27 mouse cellular contexts compared by ENCODE assay signal in genomic region chr13:93687321-93687720, GRCm38 (mm10). TPM values are rescaled to one million over a fixed set of nuclear protein-coding genes. Genes with fewer than 3 reads are reported as not detected.
DNase-seq lines count a peak whose midpoint lies in the region; ATAC-seq lines count a peak whose summit lies in the region.
"Had no signal": no experiment of that assay in that cellular context is flagged by ENCODE, and none has a peak within 500 bp of the region (broad histone marks: within the 10 kb centered on the region; RNA-seq: fewer than 3 reads in every experiment).

No protein-coding gene starts in this region.

- H3K4me1 ChIP-seq in midbrain, embryonic 10.5 days, result peaks cover 15% of the 10 kb centered on the region
- no peaks in the 10 kb centered on the region for H3K4me1 ChIP-seq in midbrain, embryonic 15.5 days
- H3K4me1 ChIP-seq: forebrain, embryonic 12.5 days; heart, embryonic 15.5 days had no signal

- no peaks in the 10 kb centered on the region for H3K27me3 ChIP-seq in midbrain, embryonic 10.5 days (ENCODE audit: low read depth, poor library complexity, severe bottlenecking)
- H3K27me3 ChIP-seq in midbrain, embryonic 15.5 days (replicated peaks), result no peaks in the 10 kb centered on the region
- H3K27me3 ChIP-seq: forebrain, embryonic 12.5 days; heart, embryonic 15.5 days; hindbrain, embryonic 12.5 days had no signal

- no peaks in the 10 kb centered on the region for H3K9me3 ChIP-seq in midbrain, embryonic 10.5 days (replicated peaks)
- H3K9me3 ChIP-seq in midbrain, embryonic 15.5 days, result no peaks in the 10 kb centered on the region
- H3K9me3 ChIP-seq: embryonic facial prominence, embryonic 10.5 days; forebrain, embryonic 12.5 days; heart, embryonic 15.5 days; hindbrain, embryonic 12.5 days; limb, embryonic 10.5 days had no signal

- H3K4me3 ChIP-seq in midbrain, embryonic 10.5 days, result no peak overlapping the region
- H3K4me3 ChIP-seq in midbrain, embryonic 15.5 days, result no peak overlapping the region
- H3K4me3 ChIP-seq: embryonic facial prominence, embryonic 10.5 days; forebrain, embryonic 12.5 days; heart, embryonic 15.5 days; hindbrain, embryonic 12.5 days; limb, embryonic 10.5 days had no signal

- H3K36me3 ChIP-seq in midbrain, embryonic 10.5 days, result no peaks in the 10 kb centered on the region
- H3K36me3 ChIP-seq in midbrain, embryonic 15.5 days (replicated peaks), result no peaks in the 10 kb centered on the region
- H3K36me3 ChIP-seq: embryonic facial prominence, embryonic 10.5 days; forebrain, embryonic 12.5 days; heart, embryonic 15.5 days; hindbrain, embryonic 12.5 days; limb, embryonic 10.5 days had no signal

- no peak overlapping the region for H3K9ac ChIP-seq in midbrain, embryonic 15.5 days
- H3K9ac ChIP-seq: forebrain, embryonic 12.5 days; heart, embryonic 15.5 days; hindbrain, embryonic 12.5 days; liver, postnatal 0 days had no signal

- H3K27ac ChIP-seq in midbrain, embryonic 10.5 days (replicated peaks), result peak overlapping the region; percentile 28; the same call in 1 of the 2 replicates
- no peak overlapping the region for H3K27ac ChIP-seq in midbrain, embryonic 15.5 days
- H3K27ac ChIP-seq: embryonic facial prominence, embryonic 10.5 days; forebrain, embryonic 12.5 days; heart, embryonic 15.5 days; hindbrain, embryonic 12.5 days; kidney, postnatal 0 days; limb, embryonic 10.5 days had no signal

- intact Hi-C loops in heart, postnatal 36 days (cut with DNase I), result no loop called here

- DNase-seq in heart, adult 11 months, result peak; percentile 49
- no peak for DNase-seq in heart, postnatal 36 days
- peak; percentile 24 for DNase-seq in midbrain, embryonic 10.5 days (ENCODE audit: low spot score)
- peak; percentile 93 for DNase-seq in ZHBTc4 (ENCODE audit: low read depth, low spot score)
- DNase-seq in mesoderm, embryonic 11.5 days (ENCODE audit: low read depth, low spot score), result peak; percentile 18
- no peak for DNase-seq in cerebellum, adult 18-20 months
- DNase-seq in adrenal gland, adult 2 months, result no peak
- DNase-seq: adrenal gland, adult 8-10 months; cerebellum, adult 9-11 months; gastrocnemius, postnatal 25 days; liver, postnatal 0 days; lung, postnatal 10 days; spleen, adult 18-20 months; thymus, postnatal 4 days had no signal

- H3K4me2 ChIP-seq in midbrain, embryonic 15.5 days, result no peak overlapping the region
- H3K4me2 ChIP-seq: forebrain, embryonic 12.5 days; heart, embryonic 15.5 days; hindbrain, embryonic 12.5 days had no signal

- no peak; the same call in 1 of the 2 replicates for ATAC-seq in midbrain, embryonic 15.5 days (replicated peaks)
- ATAC-seq: liver, postnatal 0 days had no signal

- 7% methylated on average over 5 of the region's 5 CpGs for WGBS in midbrain, embryonic 10.5 days
- WGBS in midbrain, embryonic 15.5 days, result 5% methylated on average over 5 of the region's 5 CpGs

RNA-seq across cellular contexts. Expression of gene Dmgdh, which starts 13.1 kb away (rescaled TPM):
- total RNA-seq in heart, postnatal 36 days (2021), result not detected
- polyA plus RNA-seq in midbrain, embryonic 10.5 days (2016; fragmentation: Nextera tagmentation; extraction: Ambion mirVana), result 0.05 and 0.09 TPM in 2 replicates
- 0.11 and 0.12 TPM in 2 replicates for polyA plus RNA-seq in midbrain, embryonic 15.5 days (2015; fragmentation: Nextera tagmentation; extraction: Ambion mirVana)
- total RNA-seq in adrenal gland, adult 2 months (2021), result under 1 TPM in 1 of 2 experiments, not detected in 1; 0.89 TPM
- polyA plus RNA-seq in adrenal gland, adult 2 months (2012; rRNA removed), result 0.17 TPM in 1 of 2 replicates, not detected in the other
- total RNA-seq: gastrocnemius, postnatal 25 days; heart, adult 8-10 months; megakaryocyte progenitor cell, adult 5-6 weeks had no signal
- polyA plus RNA-seq: limb, embryonic 10.5 days had no signal

RNA-seq across cellular contexts. Expression of gene Bhmt2, which starts 13.2 kb away (rescaled TPM):
- total RNA-seq in heart, postnatal 36 days (2021), result not detected
- not detected in 2 replicates for polyA plus RNA-seq in midbrain, embryonic 10.5 days (2016; fragmentation: Nextera tagmentation; extraction: Ambion mirVana)
- 0.06 TPM in 1 of 2 replicates, not detected in the other for polyA plus RNA-seq in midbrain, embryonic 15.5 days (2015; fragmentation: Nextera tagmentation; extraction: Ambion mirVana)
- under 1 TPM; 0.17 to 0.66 TPM for total RNA-seq in adrenal gland, adult 2 months (2021)
- 0.08 TPM in 1 of 2 replicates, not detected in the other for polyA plus RNA-seq in adrenal gland, adult 2 months (2012; rRNA removed)
- total RNA-seq: gastrocnemius, postnatal 25 days; heart, adult 8-10 months; megakaryocyte progenitor cell, adult 5-6 weeks had no signal
- polyA plus RNA-seq: forebrain, embryonic 12.5 days; heart, embryonic 15.5 days; hindbrain, embryonic 12.5 days; limb, embryonic 10.5 days; neural tube, embryonic 14.5 days had no signal

RNA-seq across cellular contexts. Expression of gene Bhmt, which starts 49.6 kb away (rescaled TPM):
- total RNA-seq in heart, postnatal 36 days (2021), result not detected
- polyA plus RNA-seq in midbrain, embryonic 10.5 days (2016; fragmentation: Nextera tagmentation; extraction: Ambion mirVana), result 0.17 TPM in 1 of 2 replicates, not detected in the other
- polyA plus RNA-seq in midbrain, embryonic 15.5 days (2015; fragmentation: Nextera tagmentation; extraction: Ambion mirVana), result 0.08 and 0.28 TPM in 2 replicates
- total RNA-seq in adrenal gland, adult 2 months (2021), result 10 to 100 TPM in 1 of 2 experiments, under 1 TPM in 1; 0.97 to 11.8 TPM
- polyA plus RNA-seq in adrenal gland, adult 2 months (2012; rRNA removed), result 0.80 and 0.92 TPM in 2 replicates
- total RNA-seq: gastrocnemius, postnatal 25 days; heart, adult 8-10 months; layer of hippocampus, adult 8-10 months; left cerebral cortex, adult 18-20 months; megakaryocyte progenitor cell, adult 5-6 weeks had no signal
- polyA plus RNA-seq: embryonic facial prominence, embryonic 10.5 days; intestine, embryonic 14.5 days; limb, embryonic 10.5 days had no signal

Comparison
In these comparisons a context has a peak if more than half of its experiments do, and no peak if none do; other contexts are left out.
1. DNase-seq: peak in heart, adult 11 months (single experiment), midbrain, embryonic 10.5 days (single experiment), ZHBTc4 (single experiment) and mesoderm, embryonic 11.5 days (single experiment); none in heart, postnatal 36 days (0 of 2), cerebellum, adult 18-20 months (0 of 2) and adrenal gland, adult 2 months (single experiment).